Mouse (Mus musculus) megakaryocyte, embryonic 14.5 days (primary cell): Measurements from ENCODE around the gene Peli2. TPM values are rescaled to one million over a fixed set of nuclear protein-coding genes. Genes with fewer than 3 reads are reported as not detected.

ENCODE experiments used
- H3K27me3 ChIP-seq: replicated peaks from 2 replicates; pipeline ENCODE3; 2012; ENCODE audit warnings: inconsistent platforms
- H3K36me3 ChIP-seq: replicated peaks from 2 replicates; pipeline ENCODE3; 2012; ENCODE audit warnings: low read length, inconsistent platforms, mixed read lengths
- H3K4me1 ChIP-seq: 2 replicates; pipeline ENCODE4 v1.6.1; 2012; ENCODE audit warnings: inconsistent platforms
- H3K4me3 ChIP-seq: replicated peaks from 2 replicates; pipeline ENCODE3; 2012; ENCODE audit warnings: moderate library complexity, mild to moderate bottlenecking, inconsistent platforms
- H3K9me3 ChIP-seq: 2 replicates; pipeline ENCODE4 v1.6.1; 2012; ENCODE audit warnings: inconsistent platforms
- FLI1 ChIP-seq: IDR thresholded peaks from 2 replicates; pipeline ENCODE4 v1.6.1; 2012; ENCODE audit warnings: low read length, inconsistent platforms, mixed read lengths
- GATA1 ChIP-seq: IDR thresholded peaks from 3 replicates; pipeline ENCODE4 v1.6.1; 2012; ENCODE audit warnings: mixed read lengths, low read length, inconsistent platforms, borderline replicate concordance
- polyA plus RNA-seq: library from polyadenylated mRNA; stranded (reverse); fragments of >175 nt; gene quantifications from 2 replicates; pipeline ENCODE4 v1.2.3, GENCODE M21; 2012; ENCODE audit warnings: low replicate concordance; ENCODE audit not compliant: insufficient read depth

The Peli2 gene
- polyA plus RNA-seq, 1 experiment: 2.8 TPM

DNA sequence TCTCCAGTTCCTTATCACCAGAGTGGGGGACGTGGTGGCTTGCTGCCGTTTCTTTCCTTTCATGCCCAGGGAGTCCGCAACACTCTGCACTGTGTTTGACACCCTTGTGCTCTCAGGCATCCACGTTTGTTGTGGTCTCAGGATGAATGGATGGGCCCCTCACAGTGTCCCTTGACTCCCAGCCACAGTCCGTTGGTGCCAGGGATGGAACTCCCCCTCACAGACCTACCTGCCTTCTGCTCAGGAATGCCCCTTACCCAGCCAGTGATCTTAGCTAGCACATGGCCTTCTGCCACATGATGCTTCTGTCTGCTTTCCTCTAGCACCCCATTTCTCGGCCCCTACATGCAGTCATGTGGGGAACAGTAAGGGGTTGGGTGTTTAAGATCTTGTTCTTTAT is 65.7 kb downstream of the Peli2 start:
- no peaks in the 10 kb centered on the region for H3K27me3 ChIP-seq
- no peaks in the 10 kb centered on the region for H3K4me1 ChIP-seq
- peak overlapping the region; percentile 10 for H3K4me3 ChIP-seq
- no peaks in the 10 kb centered on the region for H3K36me3 ChIP-seq
- peaks cover 20% of the 10 kb centered on the region for H3K9me3 ChIP-seq
- TF ChIP-seq GATA1: no peak
- TF ChIP-seq FLI1: no peak

DNA sequence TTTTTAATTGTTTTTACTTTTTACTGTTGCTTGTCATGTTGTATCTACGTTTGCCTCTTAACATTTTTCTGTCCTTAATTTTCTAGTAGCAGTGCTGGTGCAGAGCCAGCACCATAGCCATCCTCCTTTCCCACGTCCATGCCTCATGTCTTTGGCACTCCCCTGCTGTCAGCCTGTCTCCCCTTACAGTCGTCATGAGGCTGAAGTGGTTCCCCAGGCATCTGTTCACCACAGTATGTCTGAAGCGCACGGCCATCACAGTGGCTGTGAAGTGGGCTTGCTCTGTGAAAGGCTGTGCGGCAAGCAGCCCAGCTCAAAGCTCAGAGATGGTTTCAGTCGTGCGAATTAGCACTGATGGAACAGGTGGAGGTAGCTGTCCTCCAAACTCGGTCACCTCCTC is 66.5 kb downstream of the Peli2 start:
- Histone ChIP-seq H3K4me1 (no peaks in the 10 kb centered on the region), H3K9me3 (peaks cover 19% of the 10 kb centered on the region), H3K4me3 (no peak overlapping the region), H3K36me3 (no peaks in the 10 kb centered on the region), H3K27me3 (no peaks in the 10 kb centered on the region)
- TF ChIP-seq GATA1: no peak
- no peak for TF ChIP-seq FLI1

DNA sequence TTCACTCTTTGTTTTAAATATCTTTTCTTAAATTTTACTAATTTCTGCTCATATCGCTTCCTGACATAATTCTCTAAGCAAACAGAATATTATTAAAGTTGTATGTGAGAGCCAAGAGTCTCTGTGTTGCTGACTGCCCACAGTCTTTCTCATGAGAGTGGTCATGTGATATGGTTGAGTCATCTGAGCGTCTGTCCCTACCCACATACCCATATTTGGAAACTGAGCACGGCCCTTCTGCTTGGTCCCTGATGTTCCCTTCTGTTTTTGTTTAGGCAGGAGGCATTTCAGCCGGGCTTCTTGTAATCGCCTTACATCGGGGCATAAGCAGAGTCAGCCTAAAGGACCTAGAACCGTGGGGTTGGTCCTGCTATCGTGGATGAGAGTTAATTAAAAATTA is 68.7 kb downstream of the Peli2 start:
- no peaks in the 10 kb centered on the region for H3K27me3 ChIP-seq
- no peak for TF ChIP-seq FLI1
- TF ChIP-seq GATA1: no peak
- peaks cover 16% of the 10 kb centered on the region for H3K9me3 ChIP-seq
- no peaks in the 10 kb centered on the region for H3K4me1 ChIP-seq
- no peak overlapping the region for H3K4me3 ChIP-seq
- no peaks in the 10 kb centered on the region for H3K36me3 ChIP-seq

DNA sequence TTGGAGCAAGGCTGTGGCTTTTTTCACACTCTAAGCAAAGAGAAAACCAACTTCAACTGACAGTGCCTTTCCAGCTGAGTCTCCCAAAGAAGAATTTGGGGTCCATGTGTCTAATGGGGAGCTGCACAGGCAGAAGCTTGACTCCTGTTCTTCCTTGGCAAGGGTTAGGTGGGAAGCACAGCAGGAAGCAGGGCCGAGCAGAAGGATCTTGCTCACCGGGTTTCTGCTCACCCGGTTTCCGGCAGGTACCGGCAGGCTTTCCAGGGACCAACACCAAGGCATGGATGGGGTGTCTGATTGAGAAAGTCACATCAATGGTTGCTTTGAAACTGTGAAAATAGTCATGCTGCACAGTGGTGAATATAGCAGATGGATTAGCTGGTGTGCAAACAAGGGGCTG is 70.3 kb downstream of the Peli2 start:
- Histone ChIP-seq H3K9me3 (peaks cover 16% of the 10 kb centered on the region), H3K4me1 (no peaks in the 10 kb centered on the region), H3K27me3 (no peaks in the 10 kb centered on the region), H3K36me3 (no peaks in the 10 kb centered on the region), H3K4me3 (no peak overlapping the region)
- no peak for TF ChIP-seq FLI1
- no peak for TF ChIP-seq GATA1

DNA sequence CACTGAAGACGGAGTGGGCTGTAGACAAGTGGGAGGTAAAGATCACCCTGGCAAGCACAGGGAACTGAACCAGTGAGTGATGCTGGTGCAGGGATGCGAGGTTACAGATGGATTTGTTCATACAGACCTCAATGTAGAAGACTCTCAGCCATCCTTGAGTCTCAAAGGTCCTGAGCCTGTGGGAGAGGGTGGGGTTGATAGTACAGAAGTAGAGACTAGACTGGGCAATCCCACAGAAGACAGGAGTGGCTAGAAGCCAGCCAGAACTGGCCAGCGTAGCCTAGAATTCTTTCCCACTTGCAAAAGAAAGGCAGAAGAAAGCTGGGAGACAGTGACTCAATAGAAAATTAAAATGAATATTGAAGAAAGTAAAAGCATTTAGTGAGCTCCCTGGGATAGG is 71.3 kb downstream of the Peli2 start:
- peaks cover 11% of the 10 kb centered on the region for H3K9me3 ChIP-seq
- no peak overlapping the region for H3K4me3 ChIP-seq
- H3K27me3 ChIP-seq: no peaks in the 10 kb centered on the region
- TF ChIP-seq FLI1 (no peak), GATA1 (no peak)
- no peaks in the 10 kb centered on the region for H3K36me3 ChIP-seq
- H3K4me1 ChIP-seq: no peaks in the 10 kb centered on the region

DNA sequence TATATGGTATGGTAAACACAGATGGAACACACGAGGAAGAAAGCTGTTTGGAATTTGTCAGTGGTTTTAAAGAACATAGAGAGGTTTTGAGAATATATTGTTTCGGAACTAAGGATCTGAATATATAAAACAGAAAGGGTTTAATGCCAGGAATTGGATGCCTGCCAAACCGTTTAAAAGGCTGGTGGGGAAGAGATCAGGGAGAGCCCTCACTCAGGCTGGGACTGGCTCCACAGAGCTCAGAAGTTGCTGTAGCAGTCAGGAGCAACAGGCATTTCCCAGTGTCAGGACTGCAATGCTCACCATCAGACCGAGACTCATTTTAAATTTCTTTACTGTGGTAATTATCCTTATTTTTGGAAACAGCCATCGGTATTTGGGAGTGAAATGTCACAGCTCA is 76.2 kb downstream of the Peli2 start:
- no peak overlapping the region for H3K4me3 ChIP-seq
- H3K27me3 ChIP-seq: peaks cover 3% of the 10 kb centered on the region
- H3K36me3 ChIP-seq: no peaks in the 10 kb centered on the region
- TF ChIP-seq GATA1 (no peak), FLI1 (no peak)
- no peaks in the 10 kb centered on the region for H3K9me3 ChIP-seq
- H3K4me1 ChIP-seq: peaks cover 4% of the 10 kb centered on the region; the same call in 1 of the 2 replicates

DNA sequence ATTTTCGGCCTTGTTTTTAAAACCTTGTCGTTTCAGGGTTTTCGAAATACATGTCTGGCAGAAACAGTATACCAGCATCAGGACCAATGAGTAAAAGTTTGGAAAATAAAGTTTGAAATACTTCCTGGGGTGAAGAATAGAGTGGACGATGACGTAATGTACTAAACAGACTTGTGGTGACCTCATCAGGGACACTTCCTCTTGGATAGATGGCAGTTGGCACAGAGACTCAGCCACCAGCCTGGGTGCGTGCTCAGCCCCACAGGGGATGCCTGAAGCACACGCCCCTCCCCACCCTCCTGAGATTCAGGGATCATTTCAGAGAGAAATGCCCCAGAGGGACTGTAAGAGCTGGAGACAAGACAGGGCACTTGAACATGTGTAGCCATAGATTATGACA is 76.7 kb downstream of the Peli2 start:
- no peaks in the 10 kb centered on the region for H3K9me3 ChIP-seq
- no peaks in the 10 kb centered on the region for H3K36me3 ChIP-seq

DNA sequence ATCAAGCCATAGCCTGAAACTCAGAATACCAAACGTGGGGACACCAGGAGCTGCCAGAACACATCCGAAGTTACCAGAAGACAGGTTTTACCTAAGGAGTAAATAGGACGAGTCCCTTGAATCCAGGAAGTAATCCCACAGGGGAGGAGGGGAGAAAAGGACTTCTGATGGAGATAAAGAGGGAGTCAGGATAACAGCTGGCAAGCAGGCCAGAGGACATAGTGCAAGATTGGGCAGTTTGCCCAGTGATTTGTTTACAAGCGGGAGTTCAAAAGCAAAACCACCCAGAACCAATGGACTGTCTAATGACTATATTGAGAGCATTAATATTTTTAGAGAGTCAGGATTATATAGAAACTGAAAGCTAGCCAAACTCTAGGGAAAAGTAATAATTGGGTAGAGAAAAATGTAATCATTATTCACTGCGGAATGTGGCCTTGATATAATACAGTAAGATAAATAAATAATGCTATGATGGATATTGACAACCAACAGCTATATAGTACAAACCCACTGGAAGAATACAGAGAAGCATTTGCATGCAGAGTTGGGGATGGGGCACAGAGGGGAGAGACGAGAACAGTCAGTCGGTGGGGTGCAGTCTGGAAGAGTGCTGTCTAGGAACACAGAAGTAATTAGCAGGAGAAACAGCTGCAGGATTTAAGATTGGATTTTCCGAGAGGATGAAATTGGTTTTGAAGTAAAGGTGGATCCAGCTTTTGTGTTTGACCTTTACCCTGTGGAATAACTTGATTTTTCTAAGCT is 77.7 kb downstream of the Peli2 start:
- TF ChIP-seq GATA1: no peak
- no peak for TF ChIP-seq FLI1
- Histone ChIP-seq H3K27me3 (peaks cover 3% of the 10 kb centered on the region), H3K4me1 (peaks cover 4% of the 10 kb centered on the region; the same call in 1 of the 2 replicates), H3K4me3 (no peak overlapping the region), H3K9me3 (no peaks in the 10 kb centered on the region), H3K36me3 (no peaks in the 10 kb centered on the region)

More for the DNA sequence above, 76.7 kb downstream of the Peli2 start:
- Histone ChIP-seq H3K27me3 (peaks cover 3% of the 10 kb centered on the region), H3K4me3 (no peak overlapping the region), H3K4me1 (peaks cover 4% of the 10 kb centered on the region; the same call in 1 of the 2 replicates)
- TF ChIP-seq GATA1 (no peak), FLI1 (no peak)

DNA sequence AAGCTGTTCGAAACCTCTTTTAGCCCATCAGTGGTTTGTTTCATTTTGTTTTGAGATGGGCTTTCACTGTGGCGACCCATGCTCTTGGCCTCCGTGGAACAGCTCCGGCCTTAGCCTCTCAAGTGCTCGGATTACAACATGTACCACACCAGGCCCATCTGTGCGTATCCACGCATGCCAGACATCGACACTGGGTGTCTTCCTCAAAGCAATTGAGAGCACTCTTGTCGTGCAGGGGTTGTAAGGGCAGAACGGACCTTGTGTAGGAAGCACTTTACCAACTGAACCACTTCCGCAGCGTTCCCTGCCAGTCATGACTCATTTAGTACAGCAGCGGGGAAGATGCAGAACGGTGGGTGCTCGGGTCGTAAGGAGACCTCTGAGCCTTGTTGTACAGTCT is 78.3 kb downstream of the Peli2 start:
- Histone ChIP-seq H3K9me3 (no peaks in the 10 kb centered on the region), H3K36me3 (no peaks in the 10 kb centered on the region), H3K27me3 (peaks cover 3% of the 10 kb centered on the region), H3K4me1 (peaks cover 4% of the 10 kb centered on the region; the same call in 1 of the 2 replicates), H3K4me3 (peak overlapping the region; percentile 84)
- no peak for TF ChIP-seq FLI1
- no peak for TF ChIP-seq GATA1

DNA sequence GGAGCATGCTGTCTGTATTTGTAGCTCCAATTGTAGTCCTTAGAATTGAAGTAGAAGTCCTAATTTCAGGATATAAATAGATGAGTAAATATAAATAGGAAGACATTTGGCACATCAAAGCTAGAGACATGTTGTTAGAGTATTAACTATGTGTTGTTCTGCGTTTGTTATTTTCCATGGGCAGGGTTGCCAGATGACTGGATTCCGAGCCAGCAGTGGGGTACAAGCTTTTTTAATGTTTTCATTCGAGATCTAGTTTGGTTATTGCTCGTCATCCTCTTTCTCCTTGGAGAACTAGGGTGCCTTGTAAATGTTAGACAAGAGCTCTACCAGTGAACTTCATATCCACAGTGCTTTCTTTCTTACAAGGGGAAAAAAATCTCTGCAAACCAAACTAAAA is 78.9 kb downstream of the Peli2 start:
- no peak overlapping the region for H3K4me3 ChIP-seq
- no peaks in the 10 kb centered on the region for H3K36me3 ChIP-seq
- H3K27me3 ChIP-seq: peaks cover 3% of the 10 kb centered on the region
- H3K9me3 ChIP-seq: no peaks in the 10 kb centered on the region
- no peak for TF ChIP-seq FLI1
- no peak for TF ChIP-seq GATA1
- peaks cover 4% of the 10 kb centered on the region; the same call in 1 of the 2 replicates for H3K4me1 ChIP-seq
